ENCODE assay signal across 8 mouse cellular contexts in genomic region chr4:128883801-128884710, GRCm38 (mm10). TPM values are rescaled to one million over a fixed set of nuclear protein-coding genes. Genes with fewer than 3 reads are reported as not detected.
DNase-seq lines count a peak whose midpoint lies in the region; ATAC-seq and TF ChIP-seq lines count a peak whose summit lies in the region.

No protein-coding gene starts in this region.

- peak overlapping the region; percentile 18 for H3K4me3 ChIP-seq in C2C12 (ENCODE audit: insufficient read depth, poor library complexity, severe bottlenecking)
- H3K4me3 ChIP-seq in liver, postnatal 0 days (ENCODE audit: low read depth, low read length) = peak overlapping the region; percentile 60
- peak overlapping the region; percentile 82 for H3K4me3 ChIP-seq in neural tube, embryonic 12.5 days

- TF ChIP-seq EP300 in liver, postnatal 0 days (IDR thresholded peaks at IDR 0.05; ENCODE audit: low read depth) = no peak

- H3K4me1 ChIP-seq in liver, postnatal 0 days (ENCODE audit: insufficient read depth) = peaks cover 16% of the 10 kb centered on the region
- H3K4me1 ChIP-seq in neural tube, embryonic 12.5 days = peaks cover 48% of the 10 kb centered on the region

- peak; percentile 83 for DNase-seq in R1 (ENCODE audit: low read depth, low spot score)
- peak; percentile 19 to 30 for DNase-seq in heart, adult 9 months (ENCODE audit: low spot score in 2 of 2)
- DNase-seq in kidney, adult 8-10 months = peak; percentile 30 to 33
- peak; percentile 65 for DNase-seq in liver, postnatal 0 days
- peak; percentile 16 to 30 for DNase-seq in thymus, adult 18-20 months

- peak; percentile 30 for ATAC-seq in common myeloid progenitor, adult 5-6 weeks (replicated peaks; ENCODE audit: low read depth, poor library complexity, severe bottlenecking)
- peak; percentile 40; the same call in 1 of the 2 replicates for ATAC-seq in liver, postnatal 0 days
- ATAC-seq in neural tube, embryonic 12.5 days (ENCODE audit: low FRiP score, low read depth) = peak; percentile 54

- peak overlapping the region; percentile 96 for H3K4me2 ChIP-seq in liver, postnatal 0 days (ENCODE audit: low read depth, low read length)
- H3K4me2 ChIP-seq in neural tube, embryonic 12.5 days (replicated peaks) = peak overlapping the region; percentile 99

- no peak for TF ChIP-seq CTCF in C2C12 (IDR thresholded peaks at IDR 0.05; ENCODE audit: control insufficient read depth, insufficient read depth, insufficient read length)
- no peak for TF ChIP-seq CTCF in liver, postnatal 0 days (IDR thresholded peaks at IDR 0.05; ENCODE audit: low read depth)

- 1% methylated on average over 65 of the region's 94 CpGs for WGBS in liver, postnatal 0 days (ENCODE audit: insufficient replicate concordance)
- WGBS in neural tube, embryonic 12.5 days = under 1% methylated on average over 93 of the region's 94 CpGs

- H3K9ac ChIP-seq in liver, postnatal 0 days (replicated peaks) = peak overlapping the region; percentile 59
- peak overlapping the region; percentile 83 for H3K9ac ChIP-seq in neural tube, embryonic 12.5 days

- peaks cover 20% of the 10 kb centered on the region for H3K27me3 ChIP-seq in C2C12 (ENCODE audit: control insufficient read depth, insufficient read depth, insufficient read length)
- H3K27me3 ChIP-seq in liver, postnatal 0 days (ENCODE audit: insufficient read depth, low read length) = peaks cover 38% of the 10 kb centered on the region
- H3K27me3 ChIP-seq in neural tube, embryonic 12.5 days (replicated peaks) = 0 out of 2 replicates have a peak, but pooled peaks cover 4% of the 10 kb centered on the region

- no peak overlapping the region for H3K27ac ChIP-seq in liver, postnatal 0 days (ENCODE audit: low read depth)
- H3K27ac ChIP-seq in neural tube, embryonic 12.5 days = peak overlapping the region; percentile 66; the same call in 1 of the 2 replicates

- H3ac ChIP-seq in C2C12 (ENCODE audit: control insufficient read depth, insufficient read length, low read depth) = peak overlapping the region; percentile 70

- H3K9me3 ChIP-seq in liver, postnatal 0 days (ENCODE audit: low read length) = no peaks in the 10 kb centered on the region
- peaks cover 5% of the 10 kb centered on the region for H3K9me3 ChIP-seq in neural tube, embryonic 12.5 days

- H3K79me2 ChIP-seq in C2C12 (ENCODE audit: control insufficient read depth, insufficient read depth) = no peaks in the 10 kb centered on the region

- no peaks in the 10 kb centered on the region for H3K79me3 ChIP-seq in C2C12 (ENCODE audit: low read depth)

- no peaks in the 10 kb centered on the region for H3K36me3 ChIP-seq in C2C12 (ENCODE audit: control insufficient read depth, insufficient read depth)
- H3K36me3 ChIP-seq in liver, postnatal 0 days (replicated peaks; ENCODE audit: insufficient read depth, low read length) = no peaks in the 10 kb centered on the region
- no peaks in the 10 kb centered on the region; the same call in 1 of the 2 replicates for H3K36me3 ChIP-seq in neural tube, embryonic 12.5 days

TF ChIP-seq in C2C12, 6 proteins besides CTCF, POLR2A, EP300 and RAD21:
- TF ChIP-seq MYOD1 (IDR thresholded peaks at IDR 0.05; ENCODE audit: control insufficient read depth, insufficient read length, low read depth) = no peak
- TF ChIP-seq MYOG (IDR thresholded peaks at IDR 0.05; ENCODE audit: control insufficient read depth, extremely low read depth, insufficient read length) = no peak
- no peak for TF ChIP-seq USF1 (IDR thresholded peaks at IDR 0.05; ENCODE audit: low read depth)

RNA-seq across cellular contexts. Expression of gene Trim62, which starts 0.7 kb away (rescaled TPM):
- polyA plus RNA-seq in C2C12 (2012; fragmentation: generic; extraction: Trizol) = 0.87 TPM
- total RNA-seq in common myeloid progenitor, adult 5-6 weeks (2017) = 0.37 and 0.39 TPM in 2 replicates
- 0.26 and 0.32 TPM in 2 replicates for polyA plus RNA-seq in liver, postnatal 0 days (2015; fragmentation: Nextera tagmentation; extraction: Ambion mirVana)
- polyA plus RNA-seq in neural tube, embryonic 12.5 days (2016; fragmentation: Nextera tagmentation; extraction: Ambion mirVana) = 25.2 and 30.6 TPM in 2 replicates

Comparison
In these comparisons a context has a peak if more than half of its experiments do, and no peak if none do; other contexts are left out.
1. H3K4me3 ChIP-seq: peak in every context shown above with its lines; median percentile 82 in neural tube, embryonic 12.5 days; 60 in liver, postnatal 0 days; 18 in C2C12.
2. DNase-seq: peak in every context shown above with its lines; median percentile 83 in R1; 65 in liver, postnatal 0 days; 32 in kidney, adult 8-10 months; 24 in heart, adult 9 months; 23 in thymus, adult 18-20 months.
3. RNA of gene Trim62, which starts 0.7 kb away (polyA plus RNA-seq): 25.2 to 30.6 TPM in neural tube, embryonic 12.5 days; 0.87 TPM in C2C12 (single experiment) and 0.26 to 0.32 TPM in liver, postnatal 0 days; every median in the first group is over 10 times any median in the second.
4. Peak in every context shown above with its lines, with median percentiles within 50 percentile points of each other: ATAC-seq.